Mouse (Mus musculus) mesoderm, embryonic 11.5 days (tissue): ENCODE results near the gene Anxa2.

ENCODE experiments used
- DNase-seq: peaks from one replicate; pipeline ENCODE4 v3.0.0-alpha.2; 2012; ENCODE audit warnings: low read depth, low spot score

The Anxa2 gene

GRCm38 (mm10) chr9:69453066-69453900 is at the start of gene Anxa2:
TSS of gene Anxa2 (plus strand) at chr9:69453620.
- DNase-seq = peak; percentile 78

GRCm38 (mm10) chr9:69404671-69405070 is 48.7 kb upstream of the Anxa2 start:
- no peak for DNase-seq

GRCm38 (mm10) chr9:69419476-69419875 is 33.9 kb upstream of the Anxa2 start:
- no peak for DNase-seq

- no peak for DNase-seq
Observed at GRCm38 (mm10) chr9:69430531-69430930, 22.9 kb upstream of the Anxa2 start.

DNA sequence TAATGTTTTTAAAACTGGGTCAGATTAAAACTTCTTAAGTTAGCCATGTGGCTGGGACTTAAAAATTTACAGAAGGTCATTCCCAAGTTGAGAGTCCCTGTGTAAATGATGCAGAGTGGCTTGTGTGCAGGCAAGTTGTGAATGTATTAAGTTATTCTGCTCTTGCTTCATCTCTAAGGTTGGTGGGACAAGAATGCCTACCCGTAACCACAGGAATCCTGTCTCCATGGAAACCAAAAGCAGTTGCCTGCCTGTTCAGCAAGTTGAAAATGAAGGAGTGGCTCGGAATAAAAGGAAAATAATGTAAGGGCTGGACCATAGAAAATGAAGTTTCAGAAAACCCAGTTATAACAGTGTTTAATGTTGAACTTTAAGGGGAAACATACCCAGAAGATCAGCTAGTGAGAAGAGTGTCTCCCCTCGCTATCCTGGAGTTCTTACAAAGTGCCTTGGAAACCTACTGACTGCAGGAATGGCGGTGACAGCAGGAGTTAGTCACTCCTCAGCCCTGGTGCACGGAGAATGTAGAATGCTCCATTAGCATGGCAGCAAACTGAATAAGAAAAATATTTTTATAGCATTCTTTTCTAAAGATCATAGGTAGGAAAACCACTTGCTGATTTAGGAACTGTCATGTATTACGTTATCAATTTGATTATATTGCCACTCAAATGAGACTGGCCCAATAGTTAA is 21.4 kb upstream of the Anxa2 start:
- DNase-seq = peak; percentile 69

GRCm38 (mm10) chr9:69435194-69435593 is 18.2 kb upstream of the Anxa2 start:
- DNase-seq = no peak

DNA sequence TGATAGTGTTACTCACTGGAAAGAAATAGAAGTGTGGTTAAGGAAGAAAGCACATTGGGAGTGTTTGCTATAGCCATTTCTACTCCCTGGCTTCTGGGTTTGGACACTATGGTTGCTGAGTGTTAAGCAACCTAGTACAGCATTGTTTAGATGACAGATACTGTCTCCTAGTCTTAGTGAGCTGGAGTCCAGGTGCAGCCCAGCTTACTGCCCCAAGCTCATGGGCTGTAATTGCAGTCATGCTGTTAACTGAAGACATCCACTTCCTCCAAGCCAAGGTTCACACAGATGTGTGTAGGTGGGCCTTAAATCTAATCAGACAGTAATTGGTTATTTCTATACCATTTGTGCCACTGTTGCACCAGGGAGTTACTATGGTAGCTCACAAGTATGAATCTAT is 17.8 kb upstream of the Anxa2 start:
- no peak for DNase-seq

GRCm38 (mm10) chr9:69439805-69440357 is 13.5 kb upstream of the Anxa2 start:
- DNase-seq = no peak

DNA sequence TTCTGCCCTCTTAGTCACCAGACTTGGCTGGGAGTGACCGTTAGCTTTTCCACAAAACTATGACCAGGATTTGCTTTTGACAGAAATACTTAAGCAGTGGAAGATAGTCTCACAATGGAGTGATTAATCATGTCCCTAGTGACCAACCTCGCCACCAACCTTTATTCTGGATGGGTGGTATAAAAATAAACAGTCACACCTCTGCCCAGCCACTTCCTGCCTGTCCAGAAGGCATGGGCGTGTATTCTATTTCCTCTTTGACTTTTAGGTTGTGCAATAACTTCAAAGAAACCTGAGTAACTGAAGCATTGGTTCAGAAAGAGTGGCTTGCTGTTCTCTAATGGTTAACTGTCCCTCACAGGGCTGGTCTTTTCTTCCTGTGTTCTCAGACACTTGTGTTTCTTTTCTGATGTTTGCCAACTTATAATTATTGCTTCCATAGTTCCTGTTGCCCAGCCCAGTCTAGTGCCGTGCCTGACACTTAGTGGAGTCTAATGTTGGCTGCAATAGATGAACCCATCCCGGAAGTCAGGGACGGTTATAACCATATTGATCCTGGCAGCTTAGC is 10.9 kb upstream of the Anxa2 start:
- DNase-seq = no peak

GRCm38 (mm10) chr9:69443203-69443602 is 10.2 kb upstream of the Anxa2 start:
- no peak for DNase-seq

DNA sequence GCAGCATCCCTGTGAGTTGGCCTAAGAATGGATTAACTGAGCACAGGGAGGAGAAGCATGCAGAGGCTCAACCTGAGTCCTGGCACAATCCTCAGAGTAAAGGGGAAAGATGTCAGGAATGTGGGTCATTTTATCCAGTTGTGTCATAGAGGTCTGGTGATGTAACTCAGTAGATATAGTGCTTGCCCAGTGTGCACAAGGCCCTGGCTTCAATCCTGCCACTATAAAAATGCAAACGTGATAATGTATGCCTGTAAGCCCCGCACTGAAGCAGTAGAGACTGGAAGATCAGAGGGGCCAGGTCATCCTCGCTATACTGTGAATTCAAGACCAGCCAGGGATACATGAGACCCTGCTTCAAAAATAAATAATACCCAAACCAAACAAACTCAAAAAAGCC is 4.6 kb upstream of the Anxa2 start:
- no peak for DNase-seq

DNA sequence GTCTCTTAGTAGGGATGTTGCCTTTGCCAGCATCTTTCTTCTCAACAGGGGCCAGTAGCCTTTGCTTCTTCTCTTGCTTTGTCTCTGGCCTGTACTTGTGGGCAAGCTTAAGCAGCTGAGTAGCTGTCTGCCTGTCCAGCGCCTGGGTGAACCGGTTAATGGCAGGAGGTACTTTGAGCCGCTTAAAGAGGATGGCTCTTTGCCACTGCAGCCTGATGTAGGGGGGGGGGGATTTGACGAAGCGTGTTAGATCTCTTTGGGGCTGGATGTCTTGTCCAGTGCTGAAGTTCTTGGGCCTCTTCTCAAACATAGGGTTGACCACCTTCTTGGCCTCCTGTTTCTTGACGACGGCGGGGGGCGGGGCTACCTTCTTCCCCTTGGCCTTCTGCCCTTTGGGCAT is 2.8 kb upstream of the Anxa2 start:
- DNase-seq = no peak

DNA sequence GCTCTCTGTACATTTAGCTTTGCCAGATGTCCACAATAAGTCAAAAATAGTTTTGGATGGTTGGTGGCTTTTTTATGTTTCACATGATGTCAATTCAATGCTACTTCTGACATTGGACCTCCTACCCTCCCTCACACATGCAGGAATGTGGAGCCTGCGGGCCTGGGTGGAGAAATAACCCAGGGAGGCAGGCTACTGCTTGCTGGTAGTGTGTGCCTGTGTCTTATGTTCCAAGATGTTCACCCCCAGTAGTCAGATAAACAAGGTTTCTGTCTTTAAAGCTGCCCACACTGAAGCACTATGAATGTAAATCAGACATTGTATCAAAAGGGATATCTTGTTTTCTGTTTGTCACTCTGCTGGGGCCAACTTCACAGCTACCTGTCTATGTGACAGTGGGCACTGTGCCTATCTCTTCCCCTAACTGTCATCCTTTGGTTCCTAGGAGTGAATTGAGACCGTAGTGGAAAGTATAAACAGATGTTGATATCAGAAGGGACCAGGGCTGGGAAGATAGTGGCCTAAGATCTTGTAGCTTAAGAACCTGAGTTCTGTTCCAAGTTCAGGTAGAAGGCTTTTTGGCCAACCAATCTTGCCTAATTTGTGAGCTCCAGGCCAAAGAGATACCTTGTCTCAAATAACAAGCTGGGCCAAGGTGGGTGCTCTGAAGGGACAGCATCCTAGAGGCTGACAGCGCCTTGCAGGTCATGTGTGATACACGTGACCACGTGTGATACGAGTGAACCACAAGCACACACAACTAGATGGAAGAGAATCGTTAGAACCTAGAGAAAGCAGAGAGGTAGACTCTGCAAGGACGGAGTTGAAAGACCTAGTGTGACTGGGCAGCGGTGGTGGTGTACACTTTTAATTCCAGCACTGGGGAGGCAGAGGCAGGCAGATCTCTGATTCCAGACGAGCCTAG is 1.3 kb upstream of the Anxa2 start:
- DNase-seq = no peak

GRCm38 (mm10) chr9:69453901-69454666 is 664 bp downstream of the Anxa2 start:
- no peak for DNase-seq

GRCm38 (mm10) chr9:69454691-69455090 is 1.3 kb downstream of the Anxa2 start:
- DNase-seq = no peak

DNA sequence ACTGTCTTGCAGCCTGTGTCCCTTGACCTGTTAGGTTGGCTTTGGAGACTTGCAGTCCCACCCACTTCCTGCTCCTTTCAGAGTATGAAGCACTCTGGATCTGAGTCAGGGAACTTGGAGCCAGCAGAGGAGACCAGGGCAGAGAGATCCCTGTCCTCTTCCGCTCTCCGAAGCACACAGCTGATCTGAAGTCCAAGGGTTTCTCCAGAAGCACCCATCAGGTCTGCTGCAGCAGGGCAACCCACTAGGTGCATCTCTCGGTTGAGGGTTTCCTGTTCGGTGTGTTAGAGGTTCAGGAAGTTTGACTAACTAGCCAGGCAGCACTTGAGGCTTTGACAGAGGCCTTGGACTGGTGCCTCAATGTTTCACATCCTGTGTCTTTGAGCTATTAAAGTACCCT is 2.0 kb downstream of the Anxa2 start:
- DNase-seq = no peak

- no peak for DNase-seq
Observed at GRCm38 (mm10) chr9:69456406-69457075, 3.1 kb downstream of the Anxa2 start.

GRCm38 (mm10) chr9:69457143-69457542 is 3.7 kb downstream of the Anxa2 start:
- no peak for DNase-seq

DNA sequence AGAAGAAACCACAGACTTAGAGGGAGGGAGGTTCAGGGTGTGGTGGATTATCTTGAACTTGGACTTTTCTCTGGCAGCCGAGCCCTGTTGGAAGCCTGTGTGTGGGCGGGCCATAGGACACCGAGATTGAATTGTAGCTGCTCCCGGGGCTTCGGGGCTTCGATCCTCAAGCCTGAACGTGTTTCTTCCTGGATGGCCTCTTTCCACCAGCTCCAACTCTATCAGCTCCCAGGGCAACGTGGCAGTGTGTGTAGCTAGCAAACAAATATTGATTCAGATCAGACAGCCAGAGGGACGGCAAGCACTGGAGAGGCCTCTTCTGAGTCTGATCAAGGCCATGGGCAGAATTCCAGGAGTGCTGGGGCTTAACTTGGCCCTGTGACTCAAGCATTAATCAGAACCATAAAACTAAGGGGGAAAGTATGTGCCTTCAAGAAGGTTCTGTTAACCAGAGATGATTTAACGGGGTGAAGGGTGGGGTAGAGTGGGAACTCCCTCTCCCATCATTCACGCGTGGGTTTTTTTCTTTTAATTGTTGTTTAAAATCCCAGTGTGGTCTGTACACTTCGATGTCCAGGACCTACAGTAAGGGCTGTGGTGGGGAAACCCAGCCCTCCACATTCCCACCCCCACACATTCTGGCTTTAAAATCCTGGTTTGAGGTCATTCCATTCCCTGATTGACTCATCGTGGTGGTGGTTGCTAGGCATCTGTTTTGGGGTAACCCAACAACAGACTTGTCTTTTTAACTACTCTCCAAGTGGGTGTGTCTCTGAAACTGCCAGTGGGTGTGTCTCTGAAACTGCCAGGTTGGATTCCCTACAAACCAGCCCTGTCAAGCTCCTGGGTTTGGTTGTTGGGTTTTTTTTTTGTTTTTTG is 4.6 kb downstream of the Anxa2 start:
- DNase-seq = peak; percentile 56
